Mouse (Mus musculus): Measurements from ENCODE around the gene Mob3b.

GRCm38 (mm10) chr4:35068739-35069138 lies 88.5 kb downstream of the Mob3b start:
- TF ChIP-seq CTCF (IDR thresholded peaks at IDR 0.05; ENCODE audit: low read depth, low read length) = no peak
- no peak for TF ChIP-seq POLR2A (IDR thresholded peaks at IDR 0.05; ENCODE audit: insufficient read depth, low read length)
- no peak for TF ChIP-seq EP300 (IDR thresholded peaks at IDR 0.05; ENCODE audit: insufficient read depth, low read depth, low read length)

Data from ES-Bruce4 (cell line).